Mouse (Mus musculus) embryonic facial prominence, embryonic 11.5 days (tissue): ENCODE results near the gene Dlg2. TPM values are rescaled to one million over a fixed set of nuclear protein-coding genes. Genes with fewer than 3 reads are reported as not detected.

Experiments used
- ATAC-seq: fragments of 200-750 bp; cut with Nextera tagmentation; replicated peaks from 2 replicates; pipeline ENCODE4 v1.8.0; 2017; ENCODE audit warnings: low read depth; ENCODE audit not compliant: insufficient number of reproducible peaks, low FRiP score, low TSS enrichment
- DNase-seq: peaks from one replicate; pipeline ENCODE4 v3.0.0-alpha.2; 2015; ENCODE audit warnings: low spot score
- H3K27ac ChIP-seq: fragments of 300-500 bp; sonication (generic); replicated peaks from 2 replicates; pipeline ENCODE4 v1.5.1; 2014; ENCODE audit warnings: mild to moderate bottlenecking, low read depth, low read length, control low read depth
- H3K27me3 ChIP-seq: fragments of 300-500 bp; sonication (generic); 2 replicates; pipeline ENCODE4 v1.6.1; 2014; ENCODE audit warnings: mild to moderate bottlenecking, low read length, moderate library complexity, mixed read lengths; ENCODE audit not compliant: control insufficient read depth, insufficient read depth
- H3K36me3 ChIP-seq: fragments of 300-500 bp; sonication (generic); replicated peaks from 2 replicates; pipeline ENCODE4 v1.6.1; 2014; ENCODE audit warnings: low read depth, mild to moderate bottlenecking, low read length, moderate library complexity, mixed read lengths; ENCODE audit not compliant: control insufficient read depth, insufficient read depth
- H3K4me1 ChIP-seq: fragments of 300-500 bp; sonication (generic); 2 replicates; pipeline ENCODE4 v1.6.1; 2014; ENCODE audit warnings: low read length, mixed read lengths; ENCODE audit not compliant: control insufficient read depth, insufficient read depth
- H3K4me2 ChIP-seq: fragments of 300-500 bp; sonication (generic); 2 replicates; pipeline ENCODE4 v1.6.1; 2014; ENCODE audit warnings: low read depth, mild to moderate bottlenecking, control low read depth, low read length, moderate library complexity
- H3K4me3 ChIP-seq: fragments of 300-500 bp; sonication (generic); 2 replicates; pipeline ENCODE4 v1.5.1; 2014; ENCODE audit warnings: low read depth, low read length, control low read depth
- H3K9ac ChIP-seq: fragments of 300-500 bp; sonication (generic); replicated peaks from 2 replicates; pipeline ENCODE4 v1.6.1; 2014; ENCODE audit warnings: mild to moderate bottlenecking, control low read depth, low read length
- H3K9me3 ChIP-seq: fragments of 300-500 bp; sonication (generic); replicated peaks from 2 replicates; pipeline ENCODE4 v1.6.1; 2016; ENCODE audit warnings: mild to moderate bottlenecking, low read length, inconsistent platforms, mixed read lengths; ENCODE audit not compliant: control insufficient read depth
- WGBS: fragments of 180-500 bp; shearing (Covaris S2); extraction: QIAGEN DNeasy Blood & Tissue Kit; methylation state at CpG from one replicate; pipeline ENCODE4 v1.1.7; 2014; 5-methylcytosine and 5-hydroxymethylcytosine counted together
- polyA plus RNA-seq: library from polyadenylated mRNA; unstranded; fragments of >200 nt; fragmentation: Nextera tagmentation; extraction: Ambion mirVana; gene quantifications from 2 replicates; pipeline ENCODE4 v1.2.1, GENCODE M21; 2014

The Dlg2 gene
- polyA plus RNA-seq, 1 experiment from 2014 or later = 5.3 TPM

DNA sequence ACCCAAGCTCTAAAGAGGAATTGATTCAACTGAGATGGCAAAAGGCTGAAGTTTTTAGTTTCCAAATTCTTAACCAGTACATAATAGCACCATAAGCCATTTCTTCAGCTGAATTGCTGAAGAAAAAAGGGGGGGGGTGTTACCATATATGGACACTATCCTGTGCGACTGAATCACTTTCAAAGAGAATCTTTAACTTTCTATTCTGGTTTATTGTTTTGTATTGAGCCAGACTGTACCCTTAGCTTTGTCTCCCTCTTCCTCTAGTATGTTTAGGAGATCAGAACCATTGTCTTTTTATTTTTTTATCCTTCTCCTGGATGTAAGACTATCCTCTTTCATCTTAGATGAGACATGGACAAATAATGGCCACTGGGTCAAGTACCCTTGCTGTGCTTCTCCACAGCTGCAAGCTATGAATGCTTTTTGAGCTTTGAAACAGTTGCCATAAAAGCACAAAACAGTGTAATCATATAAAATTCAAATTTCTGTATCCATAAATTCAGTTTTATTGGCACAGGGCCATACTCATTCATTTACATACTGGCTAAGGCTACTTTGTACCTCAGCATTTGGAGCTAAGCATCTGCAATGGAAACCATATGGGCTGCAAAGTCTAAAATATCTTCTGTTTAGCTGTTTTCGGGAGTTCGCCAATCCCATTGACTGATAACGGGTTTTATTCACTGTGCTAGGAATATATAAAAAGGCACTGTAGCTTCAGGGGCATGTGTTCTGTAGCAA is 568.7 kb downstream of the Dlg2 start:
- Histone ChIP-seq H3K4me1 (no peaks in the 10 kb centered on the region), H3K4me2 (no peak overlapping the region), H3K9me3 (no peaks in the 10 kb centered on the region), H3K4me3 (no peak overlapping the region), H3K27ac (no peak overlapping the region), H3K9ac (no peak overlapping the region), H3K27me3 (no peaks in the 10 kb centered on the region), H3K36me3 (no peaks in the 10 kb centered on the region)
- WGBS = 75% methylated on average over 4 of the region's 4 CpGs
- DNase-seq (no peak), ATAC-seq (no peak)

DNA sequence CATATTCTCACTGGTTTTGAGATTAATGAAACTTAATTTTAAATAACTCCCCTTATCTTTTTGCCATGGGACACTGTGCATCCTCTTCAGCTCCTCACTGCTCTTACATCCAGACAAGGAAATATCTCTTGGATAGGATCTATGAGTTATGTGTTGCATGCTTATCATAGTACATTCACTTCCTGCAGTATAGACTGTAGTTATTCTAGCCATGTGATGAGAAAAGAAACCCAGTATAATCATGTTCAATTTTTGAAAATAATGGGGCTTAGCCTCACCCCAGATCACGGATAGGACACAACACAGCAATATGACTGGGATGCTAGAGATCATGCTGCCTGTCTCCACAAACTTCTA is 569.2 kb downstream of the Dlg2 start:
- no peak for DNase-seq
- 83% methylated on average over 1 of the region's 1 CpGs for WGBS
- H3K9ac ChIP-seq = no peak overlapping the region
- no peaks in the 10 kb centered on the region for H3K4me1 ChIP-seq
- H3K4me2 ChIP-seq = no peak overlapping the region
- H3K27ac ChIP-seq = no peak overlapping the region
- no peak for ATAC-seq
- no peaks in the 10 kb centered on the region for H3K36me3 ChIP-seq
- H3K4me3 ChIP-seq = no peak overlapping the region
- no peaks in the 10 kb centered on the region for H3K9me3 ChIP-seq
- no peaks in the 10 kb centered on the region for H3K27me3 ChIP-seq

DNA sequence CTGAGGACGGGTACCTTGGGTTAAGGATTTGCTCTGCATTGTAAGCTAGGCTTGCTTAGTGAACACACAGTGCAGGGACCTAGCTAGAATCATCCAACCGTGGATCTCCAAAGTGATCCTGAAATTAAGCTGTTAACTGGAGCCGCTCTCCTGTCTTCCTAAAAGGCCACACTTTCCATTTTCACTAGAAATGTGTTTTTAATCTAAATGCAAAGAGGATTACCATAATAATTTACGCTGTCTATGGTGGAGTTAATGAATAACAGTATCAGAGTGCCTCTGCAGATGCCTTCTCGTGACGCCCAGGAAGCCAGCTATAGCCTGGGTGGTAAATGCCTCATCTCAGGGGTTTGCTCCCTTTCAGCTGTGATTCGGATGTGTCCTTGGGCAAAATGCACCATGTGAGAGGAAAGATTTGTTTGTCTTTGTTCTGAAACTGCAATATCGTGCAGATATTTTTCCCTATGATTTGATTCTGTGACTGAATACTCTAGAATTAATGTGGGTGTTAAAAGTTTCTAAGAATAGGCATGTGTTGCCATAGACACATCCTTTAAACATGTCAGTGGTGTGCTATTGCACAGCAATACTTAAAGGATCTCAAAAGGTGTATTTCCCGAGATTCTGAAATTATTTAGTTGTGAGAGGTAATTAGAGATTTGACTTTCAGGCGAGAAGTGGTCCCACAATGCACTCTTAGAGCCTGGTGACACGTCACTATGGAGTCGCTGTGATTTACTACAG is 587.0 kb downstream of the Dlg2 start:
- Histone ChIP-seq H3K9ac (no peak overlapping the region), H3K4me2 (no peak overlapping the region), H3K27me3 (no peaks in the 10 kb centered on the region), H3K27ac (no peak overlapping the region), H3K9me3 (no peaks in the 10 kb centered on the region), H3K4me3 (no peak overlapping the region), H3K36me3 (no peaks in the 10 kb centered on the region), H3K4me1 (no peaks in the 10 kb centered on the region)
- 72% methylated on average over 12 of the region's 12 CpGs for WGBS
- DNase-seq = no peak
- no peak for ATAC-seq

DNA sequence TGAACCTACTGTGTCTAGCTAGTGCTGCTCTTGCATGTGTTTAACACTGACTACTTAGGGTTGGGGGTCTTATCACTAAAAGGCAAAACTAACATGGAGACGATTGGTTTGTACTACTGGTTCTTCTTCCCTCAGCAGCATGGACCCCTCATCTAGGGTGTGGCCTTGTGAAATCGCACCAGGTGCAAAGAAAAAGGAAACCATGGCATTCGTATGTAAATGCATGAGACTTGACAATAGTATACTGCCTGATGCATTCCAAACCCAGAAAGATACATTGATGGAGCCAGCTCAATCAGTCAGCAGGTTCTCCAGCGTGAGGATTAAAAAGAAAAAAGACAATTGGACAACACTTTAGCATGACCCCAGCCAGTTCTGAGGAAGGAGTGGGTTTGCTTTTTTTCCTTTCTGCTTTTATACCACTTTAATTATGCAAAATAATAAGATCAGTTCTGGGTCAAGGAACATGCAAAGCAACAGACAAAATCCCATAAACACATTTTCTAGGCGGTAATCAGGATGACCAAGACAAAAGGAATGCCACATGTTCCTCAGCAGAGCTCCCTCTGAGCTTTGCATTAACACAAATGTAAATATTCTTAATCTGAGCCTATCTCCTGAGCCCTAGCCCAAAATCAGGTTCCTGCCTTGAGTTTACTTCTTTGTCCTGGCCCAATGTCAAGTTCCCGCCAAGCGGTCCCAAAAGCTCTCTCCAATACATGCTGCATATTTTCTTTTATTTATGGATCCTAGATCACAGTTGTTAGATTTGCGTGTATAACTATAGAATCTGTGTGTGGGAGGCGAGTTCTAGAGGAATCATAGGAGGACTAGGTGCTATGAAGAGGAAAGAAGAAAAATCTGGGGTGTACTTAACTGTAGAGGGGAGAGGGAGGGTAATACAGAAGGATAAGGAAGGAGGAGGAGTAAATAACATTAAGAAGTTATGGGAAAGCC is 595.6 kb downstream of the Dlg2 start:
- Histone ChIP-seq H3K4me1 (no peaks in the 10 kb centered on the region), H3K27ac (no peak overlapping the region), H3K9ac (no peak overlapping the region), H3K9me3 (no peaks in the 10 kb centered on the region), H3K27me3 (no peaks in the 10 kb centered on the region), H3K4me2 (no peak overlapping the region), H3K4me3 (no peak overlapping the region), H3K36me3 (no peaks in the 10 kb centered on the region)
- WGBS = 71% methylated on average over 9 of the region's 9 CpGs
- no peak for DNase-seq
- ATAC-seq = no peak

DNA sequence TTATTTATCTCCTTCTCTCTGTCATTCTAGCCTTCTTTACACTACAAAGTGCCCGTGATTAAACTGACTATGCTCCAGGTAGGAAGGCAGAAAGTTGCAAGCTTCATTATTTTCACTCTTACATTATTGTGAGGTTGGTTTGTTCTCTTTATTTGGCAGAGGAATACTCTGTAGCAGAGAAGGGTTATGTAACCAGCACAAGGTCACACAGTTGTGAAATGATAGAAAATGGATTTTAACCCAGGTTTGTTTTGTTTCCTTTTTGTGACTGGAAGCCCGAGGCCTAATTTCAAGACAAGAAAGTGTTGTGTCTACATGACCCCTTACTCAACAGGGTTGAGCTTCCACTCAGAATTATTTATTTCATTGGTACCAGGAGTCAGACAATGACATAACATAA is 609.6 kb downstream of the Dlg2 start:
- DNase-seq (no peak), ATAC-seq (no peak)
- H3K27ac ChIP-seq = no peak overlapping the region
- 80% methylated on average over 2 of the region's 2 CpGs for WGBS
- no peak overlapping the region for H3K9ac ChIP-seq
- H3K36me3 ChIP-seq = no peaks in the 10 kb centered on the region
- no peaks in the 10 kb centered on the region for H3K9me3 ChIP-seq
- no peaks in the 10 kb centered on the region for H3K27me3 ChIP-seq
- no peaks in the 10 kb centered on the region for H3K4me1 ChIP-seq
- no peak overlapping the region for H3K4me3 ChIP-seq
- H3K4me2 ChIP-seq = no peak overlapping the region

DNA sequence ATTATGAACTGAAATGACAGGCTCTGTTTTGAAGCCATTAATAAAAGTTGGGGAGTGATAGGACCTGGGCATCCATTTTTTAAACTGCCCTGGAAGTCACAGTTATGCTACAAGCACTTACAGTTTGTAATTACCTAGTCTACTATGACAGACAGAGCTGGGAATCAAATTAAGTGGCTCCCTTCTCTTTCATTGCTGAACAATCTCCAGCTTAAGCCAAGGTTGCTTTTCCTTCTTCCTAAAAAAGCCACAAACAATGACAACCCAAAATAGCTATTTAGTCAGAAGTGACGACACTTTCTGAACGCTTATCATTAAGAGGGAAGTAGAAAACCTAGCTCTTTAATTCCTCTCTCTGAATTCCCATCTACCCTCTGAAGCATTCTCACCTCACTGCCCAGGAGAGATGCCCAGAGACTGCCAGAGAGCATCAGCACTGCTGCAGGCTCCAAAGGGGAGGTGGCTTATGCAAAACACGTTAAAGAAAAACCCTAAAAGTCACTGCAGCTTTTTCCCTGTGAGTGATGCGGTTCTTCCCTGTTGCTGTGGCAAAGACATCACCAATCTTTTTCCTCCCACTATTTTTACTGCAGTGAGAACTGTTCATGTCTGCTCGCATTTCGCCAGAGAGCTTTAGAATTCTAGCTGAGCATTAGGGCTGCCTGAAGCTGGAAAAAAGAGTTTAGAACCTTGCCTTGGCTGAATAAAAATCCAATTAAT is 612.9 kb downstream of the Dlg2 start:
- Histone ChIP-seq H3K36me3 (no peaks in the 10 kb centered on the region), H3K4me1 (no peaks in the 10 kb centered on the region), H3K9me3 (no peaks in the 10 kb centered on the region), H3K4me3 (no peak overlapping the region), H3K27me3 (no peaks in the 10 kb centered on the region), H3K4me2 (no peak overlapping the region), H3K27ac (no peak overlapping the region), H3K9ac (no peak overlapping the region)
- ATAC-seq (no peak), DNase-seq (no peak)
- WGBS = 41% methylated on average over 6 of the region's 6 CpGs

DNA sequence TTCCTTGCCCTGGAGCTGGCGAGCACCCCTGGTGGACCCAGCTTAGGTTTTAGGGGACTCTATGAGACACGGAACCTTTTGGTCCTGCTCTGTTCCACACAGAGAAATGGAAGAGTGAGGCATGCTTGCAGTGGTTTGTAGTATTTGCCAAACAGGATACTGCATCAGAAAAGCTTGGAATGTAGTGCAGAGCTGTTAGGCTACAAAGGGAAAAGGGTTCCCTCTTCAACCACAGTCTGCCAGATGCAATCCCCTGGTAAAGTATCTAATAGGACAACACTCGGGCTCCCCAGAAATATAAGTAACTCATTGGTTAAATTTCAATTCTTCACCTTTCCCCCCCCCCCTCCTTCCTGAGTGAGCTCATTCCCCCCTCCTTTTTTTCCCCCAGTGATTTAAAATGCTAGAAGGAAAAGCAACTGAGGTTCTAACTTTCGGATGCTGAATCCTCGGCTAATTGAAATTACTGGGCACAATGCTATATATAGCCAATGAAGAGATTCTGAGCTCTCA is 613.9 kb downstream of the Dlg2 start:
- no peaks in the 10 kb centered on the region for H3K4me1 ChIP-seq
- H3K9me3 ChIP-seq = no peaks in the 10 kb centered on the region
- H3K9ac ChIP-seq = no peak overlapping the region
- 55% methylated on average over 5 of the region's 5 CpGs for WGBS
- no peaks in the 10 kb centered on the region for H3K36me3 ChIP-seq
- DNase-seq = no peak
- H3K4me3 ChIP-seq = no peak overlapping the region
- H3K27me3 ChIP-seq = no peaks in the 10 kb centered on the region
- ATAC-seq = no peak
- H3K4me2 ChIP-seq = no peak overlapping the region
- H3K27ac ChIP-seq = no peak overlapping the region
